Mouse (Mus musculus) ES-Bruce4 (cell line): ENCODE results near the gene Pla2g10.

Experiments used
- CTCF ChIP-seq: IDR thresholded peaks from one replicate; pipeline ENCODE4 v1.8.1; 2011; ENCODE audit warnings: low read depth, low read length
- POLR2A ChIP-seq: IDR thresholded peaks from one replicate; pipeline ENCODE4 v1.8.1; 2011; ENCODE audit warnings: low read length; ENCODE audit not compliant: insufficient read depth

DNA sequence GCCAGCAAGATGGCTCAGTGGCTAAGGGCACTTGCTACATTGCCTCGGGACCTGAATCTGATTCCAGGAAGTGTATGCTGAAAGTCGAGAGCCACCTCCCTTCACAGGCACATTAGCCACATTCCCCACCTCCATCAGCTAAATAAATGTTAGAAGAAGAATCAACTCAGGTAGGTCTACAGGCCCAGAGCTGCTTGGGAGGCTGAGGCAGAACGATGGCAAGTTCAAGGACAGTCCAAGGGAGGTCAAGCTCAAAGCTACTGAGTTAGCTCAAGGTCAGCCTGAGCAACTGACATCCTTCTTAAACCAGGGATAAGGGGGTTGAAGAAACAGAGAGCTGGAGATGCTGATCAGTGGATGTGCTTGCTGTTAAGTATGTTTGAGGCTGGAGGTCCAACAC is 2.0 kb upstream of the Pla2g10 start:
- TF ChIP-seq POLR2A (no peak), CTCF (no peak)
